17 mouse cellular contexts compared by ENCODE assay signal in genomic region chr4:87865848-87866247, GRCm38 (mm10).
DNase-seq lines count a peak whose midpoint lies in the region; TF ChIP-seq lines count a peak whose summit lies in the region.
"Had no signal": no experiment of that assay in that cellular context is flagged by ENCODE, and none has a peak within 500 bp of the region (broad histone marks: within the 10 kb centered on the region; RNA-seq: fewer than 3 reads in every experiment).

No protein-coding gene starts in this region.

- peak overlapping the region; percentile 52 for H3K27ac ChIP-seq in layer of hippocampus, adult 2 months
- H3K27ac ChIP-seq: embryonic facial prominence, embryonic 13.5 days; forebrain, embryonic 12.5 days; heart, embryonic 10.5 days; hindbrain, embryonic 12.5 days had no signal

- DNase-seq in embryo, embryonic 11.5 days (ENCODE audit: low read depth, low spot score) = peak; percentile 19
- DNase-seq in embryo, embryonic 10 days (ENCODE audit: low spot score) = no peak
- no peak for DNase-seq in layer of hippocampus, adult 2 months (ENCODE audit: low spot score in 2 of 2)
- DNase-seq in layer of hippocampus, adult 9-10 months (ENCODE audit: low spot score) = no peak
- DNase-seq in MN1 (ENCODE audit: low spot score) = peak; percentile 6
- DNase-seq in hindlimb bud, embryonic 11.5 days (ENCODE audit: extremely low spot score, low read depth, low spot score) = peak; percentile 26
- no peak for DNase-seq in left cerebral cortex, postnatal 14 days (ENCODE audit: low spot score in 2 of 2)
- DNase-seq in yolk sac, embryonic 10.5 days (ENCODE audit: low spot score) = no peak
- DNase-seq: adrenal gland, postnatal 14 days; cerebellum, postnatal 36 days; heart, adult 18-20 months; heart, postnatal 10 days; heart, postnatal 4 days had no signal

- H3K4me3 ChIP-seq in layer of hippocampus, adult 2 months = no peak overlapping the region
- H3K4me3 ChIP-seq: embryonic facial prominence, embryonic 13.5 days; forebrain, embryonic 12.5 days; heart, embryonic 10.5 days; hindbrain, embryonic 12.5 days had no signal

- no peak for TF ChIP-seq CTCF in layer of hippocampus, adult 2 months (conservative IDR thresholded peaks at IDR 0.05)

- intact Hi-C loops in left cerebral cortex, postnatal 14 days (cut with DNase I) = no loop called here

Comparison
In these comparisons a context has a peak if more than half of its experiments do, and no peak if none do; other contexts are left out.
1. DNase-seq: peak in embryo, embryonic 11.5 days (single experiment), MN1 (single experiment) and hindlimb bud, embryonic 11.5 days (single experiment); none in embryo, embryonic 10 days (single experiment), layer of hippocampus, adult 2 months (0 of 2), layer of hippocampus, adult 9-10 months (single experiment), left cerebral cortex, postnatal 14 days (0 of 2) and yolk sac, embryonic 10.5 days (single experiment).